Mouse (Mus musculus): ENCODE measurements around the gene Cenpb. TPM values are rescaled to one million over a fixed set of nuclear protein-coding genes. Genes with fewer than 3 reads are reported as not detected.
"Not testable (repeated sequence)": the region's sequence is repeated elsewhere in the genome, so short reads cannot be mapped to it uniquely, and the experiment has no call there.

The Cenpb gene
- total RNA-seq (2021), result 10 to 100 TPM; 47.7 to 88.5 TPM
- polyA plus RNA-seq (2012; rRNA removed), result 94.5 and 107 TPM in 2 replicates
- long read RNA-seq, full-length matches to known transcripts, result 148 of 148 reads
- long read RNA-seq, partial matches to known transcripts, result 0 of 148 reads
- long read RNA-seq, other reads (novel, unspliced or antisense), result 0 of 148 reads

- peak; percentile 90 for DNase-seq
These were observed at the start of gene Cenpb for GRCm38 (mm10) chr2:131179990-131180587. TSS of gene Cenpb (minus strand) at chr2:131180067.

- no peak for DNase-seq
These were observed 47.4 kb upstream of the Cenpb start for GRCm38 (mm10) chr2:131227243-131227642.

- DNase-seq, result not testable (repeated sequence)
These were observed 46.8 kb upstream of the Cenpb start for GRCm38 (mm10) chr2:131226669-131227068.

GRCm38 (mm10) chr2:131225178-131225577 is 45.3 kb upstream of the Cenpb start:
- DNase-seq, result no peak

- DNase-seq, result peak; percentile 43
These were observed 43.7 kb upstream of the Cenpb start for GRCm38 (mm10) chr2:131223569-131223968.

- DNase-seq, result no peak
These were observed 42.7 kb upstream of the Cenpb start for GRCm38 (mm10) chr2:131222562-131222961.

- DNase-seq, result no peak
These were observed 42.1 kb upstream of the Cenpb start for GRCm38 (mm10) chr2:131221853-131222515.

GRCm38 (mm10) chr2:131220030-131220429 is 40.2 kb upstream of the Cenpb start:
- DNase-seq, result no peak

GRCm38 (mm10) chr2:131215941-131216858 is 36.3 kb upstream of the Cenpb start:
- DNase-seq, result peak; percentile 63

GRCm38 (mm10) chr2:131213773-131214172 is 33.9 kb upstream of the Cenpb start:
- no peak for DNase-seq

- DNase-seq, result peak; percentile 62
These were observed 31.3 kb upstream of the Cenpb start for GRCm38 (mm10) chr2:131211026-131211615.

GRCm38 (mm10) chr2:131209969-131210792 is 30.3 kb upstream of the Cenpb start:
- peak; percentile 97 for DNase-seq

GRCm38 (mm10) chr2:131209125-131209795 is 29.4 kb upstream of the Cenpb start:
- DNase-seq, result no peak

- DNase-seq, result no peak
These were observed 28.5 kb upstream of the Cenpb start for GRCm38 (mm10) chr2:131208356-131208755.

- no peak for DNase-seq
These were observed 26.9 kb upstream of the Cenpb start, which contains the start of gene Ap5s1 for GRCm38 (mm10) chr2:131206778-131207177. TSS of gene Ap5s1 (plus strand) at chr2:131207078.

- no peak for DNase-seq
These were observed 25.8 kb upstream of the Cenpb start for GRCm38 (mm10) chr2:131205521-131206182.

GRCm38 (mm10) chr2:131204410-131204981 is 24.6 kb upstream of the Cenpb start:
- peak; percentile 94 for DNase-seq

- no peak for DNase-seq
These were observed 24.0 kb upstream of the Cenpb start for GRCm38 (mm10) chr2:131203816-131204409.

- DNase-seq, result no peak
These were observed 21.4 kb upstream of the Cenpb start for GRCm38 (mm10) chr2:131201262-131201661.

Measured in adrenal gland, adult 2 months (tissue).